Mouse (Mus musculus): ENCODE results near the gene Tpo.

DNA sequence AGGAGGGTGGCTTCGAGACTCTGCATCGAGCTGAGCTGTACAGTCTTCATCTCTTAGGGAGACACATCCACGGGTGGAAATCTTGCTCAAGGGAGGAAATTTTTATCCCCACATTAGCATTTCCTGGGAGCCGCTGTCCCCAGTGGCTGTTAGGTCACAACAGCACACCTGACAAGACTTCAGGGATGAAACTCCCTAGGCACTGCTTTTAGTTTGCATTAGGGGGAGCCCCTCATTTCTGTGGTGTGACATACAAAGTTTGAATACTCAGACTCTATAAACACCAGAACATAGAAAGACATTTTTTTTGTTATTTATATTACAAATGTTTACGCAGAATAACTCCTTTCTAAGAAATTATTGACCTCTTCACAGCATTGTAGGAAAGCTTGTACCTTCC is 32.1 kb upstream of the Tpo start:
- TF ChIP-seq CTCF (conservative IDR thresholded peaks at IDR 0.05; ENCODE audit: low read length) (no peak), NANOG (IDR thresholded peaks at IDR 0.05; ENCODE audit: borderline replicate concordance, low read length) (no peak)

All from E14TG2a.4 (cell line).